Mouse (Mus musculus): Measurements from ENCODE around the gene Slc22a6. TPM values are rescaled to one million over a fixed set of nuclear protein-coding genes. Genes with fewer than 3 reads are reported as not detected.
A peak's percentile ranks its signal among the peaks of the same experiment; 100 is the strongest.

The Slc22a6 gene
- total RNA-seq (2014; rRNA removed) (not detected in 2 replicates), polyA plus RNA-seq (2012; rRNA removed) (0.02 TPM in 1 of 2 replicates, not detected in the other)

DNA sequence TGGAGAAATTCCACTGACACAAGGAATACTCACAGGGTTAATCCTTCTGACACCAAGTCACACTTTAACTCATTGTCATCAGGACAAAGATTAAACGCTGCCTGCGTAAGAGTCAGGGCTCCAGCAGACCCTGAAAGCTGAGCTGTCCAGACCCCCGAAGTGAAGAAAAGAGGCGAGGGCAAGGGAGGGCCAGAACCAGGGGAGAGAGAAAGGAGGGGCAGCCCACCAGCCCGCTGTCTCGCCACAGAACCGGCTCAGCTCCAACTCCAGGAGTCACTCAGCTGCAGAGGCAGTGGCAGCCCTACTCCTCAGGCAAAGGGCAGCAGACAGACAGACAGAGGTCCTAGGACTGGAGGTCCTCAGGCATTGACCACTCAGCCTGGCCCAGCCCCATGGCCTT is at the start of gene Slc22a6:
Gene Slc22a6 (plus strand): TSS at position 136 of the 400 bp plus-strand sequence.
- no peaks in the 10 kb centered on the region for H3K36me3 ChIP-seq (ENCODE audit: control insufficient read depth, insufficient read depth, low read length)
- TF ChIP-seq POLR2A (IDR thresholded peaks at IDR 0.05; ENCODE audit: extremely low read depth, insufficient read depth, low read length) = no peak
- TF ChIP-seq CTCF (IDR thresholded peaks at IDR 0.05; ENCODE audit: low read depth, low read length) = no peak
- WGBS = 64% methylated on average over 7 of the region's 7 CpGs
- no peaks in the 10 kb centered on the region for H3K79me2 ChIP-seq (ENCODE audit: control insufficient read depth, insufficient read depth, low read length)
- no peak within 1 kb of the TSS for H3K4me3 ChIP-seq (ENCODE audit: insufficient read depth, low read depth, low read length)
- no peak within 1 kb of the TSS for H3K9ac ChIP-seq (ENCODE audit: low read depth, low read length)
- H3K4me1 ChIP-seq (ENCODE audit: control insufficient read depth, insufficient read depth, low read length) = peaks cover 3% of the 10 kb centered on the region
- H3K27me3 ChIP-seq (ENCODE audit: control insufficient read depth, insufficient read depth, low read length) = no peaks in the 10 kb centered on the region
- no peak within 1 kb of the TSS for H3K27ac ChIP-seq (replicated peaks; ENCODE audit: insufficient read depth, low read depth, low read length)
- no peak for DNase-seq (ENCODE audit: extremely low read depth, low read depth, low spot score)

- Histone ChIP-seq H3K36me3 (ENCODE audit: control insufficient read depth, insufficient read depth, low read length) (no peaks in the 10 kb centered on the region), H3K27ac (replicated peaks; ENCODE audit: insufficient read depth, low read depth, low read length) (no peak overlapping the region), H3K79me2 (ENCODE audit: control insufficient read depth, insufficient read depth, low read length) (no peaks in the 10 kb centered on the region), H3K4me3 (ENCODE audit: insufficient read depth, low read depth, low read length) (no peak overlapping the region), H3K4me1 (ENCODE audit: control insufficient read depth, insufficient read depth, low read length) (peaks cover 17% of the 10 kb centered on the region), H3K9ac (ENCODE audit: low read depth, low read length) (no peak overlapping the region), H3K27me3 (ENCODE audit: control insufficient read depth, insufficient read depth, low read length) (no peaks in the 10 kb centered on the region)
- DNase-seq (ENCODE audit: extremely low read depth, low read depth, low spot score) = no peak
- WGBS = 32% methylated on average over 14 of the region's 14 CpGs
- TF ChIP-seq CTCF (IDR thresholded peaks at IDR 0.05; ENCODE audit: low read depth, low read length) (peak; percentile 45; the same call in 1 of the 2 replicates), POLR2A (IDR thresholded peaks at IDR 0.05; ENCODE audit: extremely low read depth, insufficient read depth, low read length) (no peak)
These were observed 48.4 kb upstream of the Slc22a6 start for GRCm38 (mm10) chr19:8569453-8569863.

DNA sequence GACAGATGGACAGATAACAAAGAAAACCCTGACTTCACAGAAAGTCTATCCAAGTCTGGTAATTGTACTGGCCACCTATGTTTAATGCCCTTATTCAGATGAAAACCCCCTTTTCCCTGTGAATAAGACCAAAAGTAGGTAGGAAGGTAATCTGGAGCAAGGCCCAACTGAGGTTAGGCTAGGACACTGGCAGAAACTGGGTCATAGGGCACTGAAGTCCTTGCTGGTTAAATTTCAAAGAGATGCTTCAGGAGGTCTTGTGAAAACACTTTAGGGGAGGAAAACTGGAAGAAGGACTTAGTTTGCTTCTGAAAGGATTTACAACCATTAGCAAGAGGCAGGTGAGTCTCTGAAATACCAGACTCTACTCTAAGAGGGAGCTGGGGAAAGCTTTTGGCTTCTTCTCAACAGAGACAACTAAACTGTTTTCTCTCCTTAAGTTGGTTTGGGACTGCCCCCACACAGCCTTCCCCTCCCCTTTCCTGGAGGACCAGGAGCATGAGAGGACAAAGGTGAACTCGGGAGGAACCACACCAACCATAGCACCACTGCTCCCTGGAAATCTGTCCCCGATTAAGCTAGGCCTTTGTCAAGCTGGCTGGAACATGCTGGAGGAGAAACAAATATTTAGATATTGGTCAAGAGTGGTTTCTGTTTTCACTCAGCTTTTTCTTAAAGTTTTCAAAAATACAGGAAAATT is 47.3 kb upstream of the Slc22a6 start:
- H3K27ac ChIP-seq (replicated peaks; ENCODE audit: insufficient read depth, low read depth, low read length) = no peak overlapping the region
- H3K79me2 ChIP-seq (ENCODE audit: control insufficient read depth, insufficient read depth, low read length) = no peaks in the 10 kb centered on the region
- peaks cover 17% of the 10 kb centered on the region for H3K4me1 ChIP-seq (ENCODE audit: control insufficient read depth, insufficient read depth, low read length)
- no peak overlapping the region for H3K4me3 ChIP-seq (ENCODE audit: insufficient read depth, low read depth, low read length)
- peak; percentile 44 for DNase-seq (ENCODE audit: extremely low read depth, low read depth, low spot score)
- no peaks in the 10 kb centered on the region for H3K27me3 ChIP-seq (ENCODE audit: control insufficient read depth, insufficient read depth, low read length)
- 11% methylated on average over 2 of the region's 2 CpGs for WGBS
- H3K9ac ChIP-seq (ENCODE audit: low read depth, low read length) = no peak overlapping the region
- no peak for TF ChIP-seq CTCF (IDR thresholded peaks at IDR 0.05; ENCODE audit: low read depth, low read length)
- TF ChIP-seq POLR2A (IDR thresholded peaks at IDR 0.05; ENCODE audit: extremely low read depth, insufficient read depth, low read length) = no peak
- no peaks in the 10 kb centered on the region for H3K36me3 ChIP-seq (ENCODE audit: control insufficient read depth, insufficient read depth, low read length)

DNA sequence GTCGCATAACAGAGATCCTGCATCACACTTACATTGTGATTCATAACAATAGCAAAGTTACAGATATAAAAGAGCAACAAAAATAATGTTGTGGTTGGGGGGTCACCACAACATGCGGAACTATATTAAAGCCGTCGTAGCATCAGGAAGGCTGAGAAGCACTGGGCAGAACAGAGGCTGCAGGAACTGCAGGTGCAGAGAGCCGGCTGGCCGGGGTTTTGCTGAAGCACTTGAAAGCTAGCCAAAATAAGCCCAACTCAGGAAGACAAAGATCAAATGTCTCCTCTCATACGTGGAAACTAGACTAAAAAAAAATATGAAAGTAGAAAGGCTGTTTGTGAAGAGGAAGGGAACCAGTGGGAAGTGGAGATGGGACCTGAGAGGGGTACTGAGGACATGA is 46.1 kb upstream of the Slc22a6 start:
- 38% methylated on average over 7 of the region's 7 CpGs for WGBS
- H3K27ac ChIP-seq (replicated peaks; ENCODE audit: insufficient read depth, low read depth, low read length) = no peak overlapping the region
- peaks cover 17% of the 10 kb centered on the region for H3K4me1 ChIP-seq (ENCODE audit: control insufficient read depth, insufficient read depth, low read length)
- no peak overlapping the region for H3K4me3 ChIP-seq (ENCODE audit: insufficient read depth, low read depth, low read length)
- no peaks in the 10 kb centered on the region for H3K27me3 ChIP-seq (ENCODE audit: control insufficient read depth, insufficient read depth, low read length)
- no peaks in the 10 kb centered on the region for H3K36me3 ChIP-seq (ENCODE audit: control insufficient read depth, insufficient read depth, low read length)
- DNase-seq (ENCODE audit: extremely low read depth, low read depth, low spot score) = peak; percentile 37
- H3K79me2 ChIP-seq (ENCODE audit: control insufficient read depth, insufficient read depth, low read length) = no peaks in the 10 kb centered on the region
- H3K9ac ChIP-seq (ENCODE audit: low read depth, low read length) = no peak overlapping the region
- TF ChIP-seq POLR2A (IDR thresholded peaks at IDR 0.05; ENCODE audit: extremely low read depth, insufficient read depth, low read length) (no peak), CTCF (IDR thresholded peaks at IDR 0.05; ENCODE audit: low read depth, low read length) (no peak)

GRCm38 (mm10) chr19:8572485-8572884 is 45.4 kb upstream of the Slc22a6 start:
- 31% methylated on average over 3 of the region's 3 CpGs for WGBS
- TF ChIP-seq POLR2A (IDR thresholded peaks at IDR 0.05; ENCODE audit: extremely low read depth, insufficient read depth, low read length) = no peak
- no peak for TF ChIP-seq CTCF (IDR thresholded peaks at IDR 0.05; ENCODE audit: low read depth, low read length)

GRCm38 (mm10) chr19:8577432-8577831 is 40.4 kb upstream of the Slc22a6 start:
- H3K9ac ChIP-seq (ENCODE audit: low read depth, low read length) = no peak overlapping the region
- no peaks in the 10 kb centered on the region for H3K27me3 ChIP-seq (ENCODE audit: control insufficient read depth, insufficient read depth, low read length)
- H3K36me3 ChIP-seq (ENCODE audit: control insufficient read depth, insufficient read depth, low read length) = no peaks in the 10 kb centered on the region
- H3K4me1 ChIP-seq (ENCODE audit: control insufficient read depth, insufficient read depth, low read length) = peaks cover 1% of the 10 kb centered on the region; the same call in 1 of the 2 replicates
- H3K27ac ChIP-seq (replicated peaks; ENCODE audit: insufficient read depth, low read depth, low read length) = no peak overlapping the region
- no peaks in the 10 kb centered on the region for H3K79me2 ChIP-seq (ENCODE audit: control insufficient read depth, insufficient read depth, low read length)
- H3K4me3 ChIP-seq (ENCODE audit: insufficient read depth, low read depth, low read length) = no peak overlapping the region
- 88% methylated on average over 4 of the region's 4 CpGs for WGBS
- no peak for TF ChIP-seq POLR2A (IDR thresholded peaks at IDR 0.05; ENCODE audit: extremely low read depth, insufficient read depth, low read length)
- no peak for TF ChIP-seq CTCF (IDR thresholded peaks at IDR 0.05; ENCODE audit: low read depth, low read length)
- DNase-seq (ENCODE audit: extremely low read depth, low read depth, low spot score) = no peak

More at GRCm38 (mm10) chr19:8572485-8572884, 45.4 kb upstream of the Slc22a6 start:
- Histone ChIP-seq H3K27ac (replicated peaks; ENCODE audit: insufficient read depth, low read depth, low read length) (no peak overlapping the region), H3K36me3 (ENCODE audit: control insufficient read depth, insufficient read depth, low read length) (no peaks in the 10 kb centered on the region), H3K79me2 (ENCODE audit: control insufficient read depth, insufficient read depth, low read length) (no peaks in the 10 kb centered on the region), H3K4me1 (ENCODE audit: control insufficient read depth, insufficient read depth, low read length) (peaks cover 17% of the 10 kb centered on the region), H3K4me3 (ENCODE audit: insufficient read depth, low read depth, low read length) (no peak overlapping the region), H3K9ac (ENCODE audit: low read depth, low read length) (no peak overlapping the region), H3K27me3 (ENCODE audit: control insufficient read depth, insufficient read depth, low read length) (no peaks in the 10 kb centered on the region)
- DNase-seq (ENCODE audit: extremely low read depth, low read depth, low spot score) = peak; percentile 10
